Mouse (Mus musculus): Measurements from ENCODE around the gene Trim34b.
"Not testable (repeated sequence)": the region's sequence is repeated elsewhere in the genome, so short reads cannot be mapped to it uniquely, and the experiment has no call there.

Gene Trim34b

DNA sequence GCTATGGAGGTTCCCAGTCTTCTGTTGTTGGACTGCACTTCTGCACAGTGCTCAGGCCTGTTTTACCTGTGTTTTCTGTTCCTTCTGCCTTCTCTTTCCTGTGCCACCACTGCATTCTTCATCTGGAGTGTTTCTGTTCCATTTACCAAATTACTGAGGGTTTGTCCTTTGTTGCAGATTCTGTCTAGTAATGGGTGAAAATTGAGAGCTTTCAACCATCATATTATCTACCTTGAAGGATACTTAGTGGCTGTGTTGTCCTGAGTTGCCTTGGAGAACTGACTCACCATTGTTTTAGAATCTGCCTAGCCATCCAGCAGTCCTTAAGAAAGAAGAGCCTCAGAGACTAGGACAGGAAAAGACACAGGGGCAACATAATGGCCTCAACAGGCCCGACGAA is at the start of gene Trim34b:
Gene Trim34b, plus strand, starts transcription at position 301 of the 400 bp plus-strand sequence.
- DNase-seq (ENCODE audit: low read depth) = not testable (repeated sequence)

DNA sequence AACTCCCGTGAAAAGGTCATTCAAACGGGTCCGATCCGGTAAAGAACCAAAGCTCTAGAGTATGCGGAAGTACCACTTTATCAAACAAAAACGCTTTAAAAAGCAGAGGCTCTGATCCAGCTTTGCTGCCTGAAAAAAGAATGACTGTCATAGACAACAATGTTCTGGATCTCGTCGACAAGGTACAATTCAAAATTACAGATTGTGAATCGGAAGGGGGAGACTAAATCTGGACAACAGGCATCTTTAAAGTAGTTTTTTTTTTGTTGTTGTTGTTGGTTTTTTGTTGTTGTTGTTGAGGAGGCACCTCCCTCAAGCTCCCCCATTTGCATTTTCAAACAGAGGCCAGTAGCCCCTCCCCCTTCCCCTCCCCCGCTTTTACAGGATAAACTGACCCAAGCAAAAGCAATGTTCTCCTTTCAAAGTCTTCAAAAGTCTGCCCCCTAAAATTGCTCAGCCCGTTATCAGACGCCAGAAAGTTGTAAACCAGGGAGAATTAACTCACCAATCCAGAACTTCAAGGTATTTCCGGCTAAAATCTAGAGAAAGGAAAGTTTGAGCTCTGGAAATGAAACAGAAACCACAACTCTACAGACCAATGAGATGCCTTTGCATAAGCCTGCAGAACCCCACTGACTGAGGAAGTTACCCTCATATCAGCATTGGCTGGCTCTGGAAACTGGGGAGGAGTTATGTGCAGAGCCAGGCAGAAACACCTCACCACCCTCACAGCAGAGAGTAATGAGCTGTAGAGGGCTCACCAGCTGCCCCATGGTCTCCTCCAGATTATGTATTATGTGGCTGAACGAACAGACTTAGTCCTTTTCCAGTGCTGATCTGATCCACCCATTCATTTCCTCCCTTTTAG is 41.5 kb upstream of the Trim34b start, which contains the start of gene Trim5:
Gene Trim5, minus strand, starts transcription at position 519 of the 868 bp plus-strand sequence.
- not testable (repeated sequence) for DNase-seq (ENCODE audit: low read depth)

DNA sequence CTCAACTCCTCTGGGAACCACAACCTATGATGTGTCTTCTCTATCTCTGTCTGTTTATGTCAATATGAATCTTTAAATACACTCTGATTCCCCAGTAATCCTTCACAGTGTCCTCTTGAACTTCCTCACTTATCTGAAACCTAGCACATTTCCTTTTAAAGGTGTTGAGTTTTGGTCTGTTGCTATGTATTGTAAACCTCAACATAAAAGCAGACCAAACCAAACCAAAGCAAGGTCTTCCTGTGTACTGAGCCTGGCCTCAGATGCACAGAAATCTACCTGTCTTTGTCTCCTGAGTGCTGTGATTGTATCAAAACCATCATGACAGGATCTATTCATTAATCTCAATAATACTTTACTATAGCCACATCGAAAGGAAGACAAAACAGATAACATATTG is 38.6 kb upstream of the Trim34b start:
- DNase-seq (ENCODE audit: low read depth) = no peak

DNA sequence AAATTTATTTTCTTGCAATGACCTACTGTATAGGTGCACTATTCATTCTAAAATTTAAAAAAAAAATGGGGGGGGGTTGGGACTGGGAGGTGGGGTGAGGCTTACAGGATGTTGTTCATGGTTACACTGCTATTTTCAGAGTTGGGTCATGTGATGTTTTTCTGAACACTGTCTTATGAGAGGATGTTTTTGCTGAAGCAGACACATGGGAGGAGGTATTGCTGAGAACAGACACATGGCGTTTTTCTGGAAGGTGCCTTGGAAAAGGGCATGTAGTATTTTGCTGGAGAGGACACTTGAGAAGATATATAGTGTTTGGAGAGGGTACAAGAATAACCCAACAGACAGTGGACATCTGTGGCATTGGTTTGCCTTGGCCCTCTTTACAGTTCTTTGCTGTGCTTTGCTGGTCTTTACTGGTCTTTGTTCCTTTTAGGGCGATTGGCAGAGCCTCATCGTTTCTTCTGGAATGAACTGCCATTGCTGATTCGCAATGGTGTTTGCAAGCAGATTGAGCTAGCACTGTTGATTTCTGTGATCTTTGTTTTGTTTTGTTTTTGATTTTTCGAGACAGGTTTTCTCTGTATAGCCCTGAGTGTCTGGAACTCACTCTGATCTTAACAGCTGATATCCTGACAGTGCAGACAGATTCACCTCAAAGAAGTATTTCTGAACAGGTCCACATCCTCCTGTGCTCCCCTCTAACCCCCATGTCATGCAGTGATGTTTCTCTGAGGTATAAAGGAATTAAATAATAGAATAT is 37.5 kb upstream of the Trim34b start:
- DNase-seq (ENCODE audit: low read depth) = no peak

DNA sequence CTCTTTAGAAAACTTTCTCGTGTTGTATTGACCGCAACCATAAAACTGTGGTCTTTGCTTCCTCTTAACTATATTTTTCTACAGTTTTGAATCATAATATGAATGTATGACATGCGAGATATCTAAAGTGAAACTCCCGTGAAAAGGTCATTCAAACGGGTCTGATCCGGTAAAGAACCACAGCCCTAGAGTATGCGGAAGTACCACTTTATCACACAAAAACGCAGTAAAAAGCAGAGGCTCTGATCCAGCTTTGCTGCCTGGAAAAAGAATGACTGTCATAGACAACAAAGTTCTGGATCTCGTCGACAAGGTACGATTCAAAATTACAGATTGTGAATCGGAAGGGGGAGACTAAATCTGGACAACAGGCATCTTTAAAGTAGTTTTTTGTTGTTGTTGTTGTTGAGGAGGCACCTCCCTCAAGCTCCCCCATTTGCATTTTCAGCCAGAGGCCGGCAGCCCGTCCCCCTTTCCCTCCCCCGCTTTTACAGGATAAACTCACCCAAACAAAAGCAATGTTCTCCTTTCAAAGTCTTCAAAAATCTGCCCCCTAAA is 14.4 kb upstream of the Trim34b start:
- DNase-seq (ENCODE audit: low read depth) = no peak

DNA sequence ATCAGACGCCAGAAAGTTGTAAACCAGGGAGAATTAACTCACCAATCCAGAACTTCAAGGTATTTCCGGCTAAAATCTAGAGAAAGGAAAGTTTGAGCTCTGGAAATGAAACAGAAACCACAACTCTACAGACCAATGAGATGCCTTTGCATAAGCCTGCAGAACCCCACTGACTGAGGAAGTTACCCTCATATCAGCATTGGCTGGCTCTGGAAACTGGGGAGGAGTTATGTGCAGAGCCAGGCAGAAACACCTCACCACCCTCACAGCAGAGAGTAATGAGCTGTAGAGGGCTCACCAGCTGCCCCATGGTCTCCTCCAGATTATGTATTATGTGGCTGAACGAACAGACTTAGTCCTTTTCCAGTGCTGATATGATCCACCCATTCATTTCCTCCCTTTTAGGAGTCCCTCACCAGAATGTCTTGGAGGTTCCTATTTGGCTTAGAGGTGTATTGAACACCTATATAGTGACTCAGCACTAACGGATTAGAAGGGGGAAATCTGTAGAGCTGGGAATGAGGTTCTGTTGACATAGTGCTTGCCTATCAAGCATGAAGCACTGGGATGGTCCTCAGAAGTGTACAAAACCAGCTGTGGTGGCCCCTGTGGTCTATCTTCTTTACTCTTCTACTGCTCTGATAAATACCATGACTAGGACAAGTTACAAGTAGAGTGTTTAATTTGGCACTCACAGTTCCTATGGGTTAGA is 13.7 kb upstream of the Trim34b start, which contains the start of gene Trim12a:
Gene Trim12a, minus strand, starts transcription at position 98 of the 712 bp plus-strand sequence.
- DNase-seq (ENCODE audit: low read depth) = not testable (repeated sequence)

DNA sequence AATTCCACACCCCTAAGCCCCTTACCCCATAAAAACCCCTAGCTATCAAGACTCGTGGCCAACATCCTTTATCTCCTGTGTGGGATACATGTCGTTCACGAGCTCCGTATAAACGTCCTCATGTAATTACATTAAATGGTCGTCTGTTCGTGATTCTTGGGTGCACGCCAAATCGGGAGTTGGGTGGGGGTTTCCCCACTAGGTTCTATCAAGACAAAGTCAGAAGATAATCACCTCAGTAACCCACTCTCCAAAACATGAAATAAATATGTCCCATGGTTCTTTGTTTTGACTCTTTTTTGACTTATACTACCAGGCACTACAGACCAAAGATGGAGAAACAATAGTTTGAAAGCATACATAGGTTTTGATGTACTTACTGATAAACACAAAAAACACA is 7.2 kb upstream of the Trim34b start:
- DNase-seq (ENCODE audit: low read depth) = no peak

DNA sequence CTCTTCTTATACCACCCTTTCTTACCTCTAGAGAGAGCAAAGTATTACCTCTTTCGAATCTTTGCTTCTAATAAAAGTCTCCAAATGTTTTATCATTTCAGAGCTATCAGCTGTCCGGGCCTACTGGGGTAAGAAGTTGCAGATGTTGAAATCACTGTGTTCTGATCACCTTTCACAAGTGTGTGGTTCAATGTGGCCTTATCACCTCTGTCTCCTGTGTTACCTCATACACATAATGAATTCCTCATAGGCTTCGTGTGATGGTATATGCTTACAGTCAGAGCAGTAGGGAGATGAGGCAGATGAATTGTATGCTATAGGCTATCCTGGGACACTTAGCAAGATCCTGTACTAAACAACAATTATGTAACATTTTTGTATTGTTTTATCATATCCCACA is 6.3 kb downstream of the Trim34b start:
- DNase-seq (ENCODE audit: low read depth) = not testable (repeated sequence)

DNA sequence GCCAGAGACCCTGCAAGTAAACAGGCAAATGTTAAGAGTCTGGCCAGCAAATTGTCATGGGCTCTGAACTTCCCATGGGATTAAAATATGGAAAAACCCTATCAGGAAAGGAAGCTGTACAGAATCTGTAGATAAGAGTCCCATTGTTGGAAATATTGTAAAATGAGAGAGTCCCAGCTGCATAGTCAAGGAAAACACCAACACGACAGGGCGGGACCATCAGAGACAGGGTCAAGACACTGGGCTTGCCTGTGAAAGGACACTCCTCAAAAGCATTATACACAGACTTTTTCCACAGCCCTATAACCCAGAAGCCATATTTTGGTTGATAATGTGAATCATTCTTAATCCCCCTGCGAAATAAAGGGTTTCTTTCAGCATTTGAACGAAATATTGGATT is 11.5 kb downstream of the Trim34b start:
- DNase-seq (ENCODE audit: low read depth) = not testable (repeated sequence)

DNA sequence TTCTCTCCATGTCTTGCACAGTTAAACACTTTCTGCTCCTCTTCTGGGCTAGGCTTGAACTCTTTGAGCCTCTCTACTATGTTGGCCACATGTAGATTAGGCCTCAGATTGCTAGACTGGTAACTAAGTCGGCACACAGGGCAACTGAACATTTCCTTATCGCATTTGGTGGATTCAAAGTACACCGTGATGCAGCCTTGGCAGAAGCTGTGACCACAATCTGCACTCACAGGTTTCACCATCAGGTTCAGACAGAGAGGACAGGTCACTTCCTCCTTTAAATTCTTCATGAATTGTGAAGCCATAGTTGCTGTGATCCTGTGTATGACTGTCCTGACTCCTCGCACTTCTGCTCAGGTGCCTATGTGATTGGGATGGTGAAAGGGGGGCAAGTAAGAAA is 18.8 kb downstream of the Trim34b start:
- DNase-seq (ENCODE audit: low read depth) = not testable (repeated sequence)

DNA sequence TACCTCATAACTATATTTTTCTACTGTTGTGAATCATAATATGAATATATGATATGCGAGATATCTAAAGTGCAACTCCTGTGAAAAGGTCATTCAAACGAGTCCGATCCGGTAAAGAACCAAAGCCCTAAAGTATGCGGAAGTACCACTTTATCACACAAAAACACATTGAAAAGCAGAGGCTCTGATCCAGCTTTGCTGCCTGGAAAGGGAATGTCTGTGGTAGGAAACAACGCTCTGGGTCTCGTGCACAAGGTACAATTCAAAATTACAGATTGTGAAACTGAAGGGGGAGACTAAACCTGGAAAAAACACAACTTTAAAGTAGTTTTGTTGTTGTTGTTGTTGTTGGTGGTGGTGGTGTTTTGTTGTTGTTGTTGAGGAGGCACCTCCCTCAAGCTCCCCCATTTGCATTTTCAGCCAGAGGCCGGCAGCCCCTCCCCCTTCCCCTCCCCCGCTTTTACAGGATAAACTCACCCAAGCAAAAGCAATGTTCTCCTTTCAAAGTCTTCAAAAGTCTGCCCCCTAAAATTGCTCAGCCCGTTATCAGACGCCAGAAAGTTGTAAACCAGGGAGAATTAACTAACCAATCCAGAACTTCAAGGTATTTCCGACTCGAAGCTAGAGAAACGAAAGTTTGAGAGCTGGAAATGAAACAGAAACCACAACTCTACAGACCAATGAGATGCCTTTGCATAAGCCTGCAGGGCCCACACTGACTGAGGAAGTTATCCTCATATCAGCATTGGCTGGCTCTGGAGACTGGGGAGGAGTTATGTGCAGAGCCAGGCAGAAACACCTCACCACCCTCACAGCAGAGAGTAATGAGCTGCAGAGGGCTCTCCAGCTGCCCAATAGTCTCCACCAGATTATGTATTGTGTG is 23.7 kb downstream of the Trim34b start, which contains the start of gene Trim12c:
Gene Trim12c, minus strand, starts transcription at position 646 of the 883 bp plus-strand sequence.
- peak; percentile 67 for DNase-seq (ENCODE audit: low read depth)

DNA sequence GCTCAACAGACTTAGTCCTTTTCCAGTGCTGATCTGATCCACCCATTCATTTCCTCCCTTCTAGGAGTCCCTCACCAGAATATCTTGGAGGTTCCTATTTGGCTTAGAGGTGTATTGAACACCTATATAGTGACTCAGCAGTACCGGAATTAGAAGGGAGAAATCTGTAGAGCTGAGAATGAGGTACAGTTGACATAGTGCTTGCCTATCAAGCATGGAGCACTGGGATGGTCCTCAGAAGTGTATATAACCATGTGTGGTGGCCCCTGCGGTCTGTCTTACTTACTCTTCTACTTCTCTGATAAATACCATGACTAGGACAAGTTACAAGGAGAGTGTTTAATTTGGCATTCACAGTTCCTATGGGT is 24.3 kb downstream of the Trim34b start:
- no peak for DNase-seq (ENCODE audit: low read depth)

DNA sequence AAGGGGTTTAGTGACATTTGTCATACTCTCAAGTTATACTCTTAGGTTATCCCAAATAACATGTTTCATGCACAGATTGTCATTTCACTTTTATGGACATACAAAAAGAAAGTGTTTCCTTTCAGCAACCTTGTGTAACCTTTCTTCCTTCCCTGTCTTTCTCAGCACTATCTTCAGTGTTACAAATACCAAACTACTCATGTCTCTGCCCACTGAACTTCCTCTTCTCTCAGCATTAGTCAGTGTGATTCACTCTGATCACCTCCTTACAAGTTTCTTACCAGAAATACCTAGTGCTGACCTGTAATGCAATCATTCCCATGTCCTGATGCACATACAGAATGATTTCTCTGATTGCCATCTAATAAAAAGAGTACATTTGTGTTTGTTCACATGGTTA is 37.1 kb downstream of the Trim34b start:
- no peak for DNase-seq (ENCODE audit: low read depth)

DNA sequence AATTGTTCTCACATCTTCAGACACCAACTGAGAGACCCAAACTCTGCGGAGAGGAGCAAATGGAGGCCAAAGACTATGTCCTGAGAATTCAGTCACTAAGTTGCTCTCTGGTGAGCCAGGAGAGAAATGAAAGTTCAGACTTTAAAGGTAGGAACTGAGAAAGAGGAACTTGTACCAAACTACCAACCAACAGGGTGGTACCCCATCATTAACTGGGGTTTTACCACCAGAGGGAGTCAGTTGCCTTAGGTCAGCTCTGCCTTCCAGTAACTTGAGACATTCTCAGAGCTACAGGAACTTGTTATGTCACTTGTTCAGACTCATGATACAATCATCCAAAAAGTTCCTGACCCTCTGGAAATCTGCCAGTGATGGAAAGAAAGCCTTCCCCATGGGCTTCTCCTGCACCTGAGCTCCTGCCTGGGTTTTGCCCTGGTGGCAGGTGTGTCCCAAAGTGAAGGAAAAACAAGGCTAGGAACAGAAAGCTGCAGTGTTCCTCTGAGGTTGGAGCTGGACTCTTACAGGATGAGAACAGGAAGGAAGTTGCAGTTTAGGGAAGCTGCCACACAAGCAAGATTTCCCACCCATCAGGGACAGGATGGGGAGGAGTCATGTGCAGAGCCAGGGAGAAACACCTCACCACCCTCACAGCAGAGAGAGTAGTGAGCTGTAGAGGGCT is 40.6 kb downstream of the Trim34b start, which contains the start of gene Trim30b:
Gene Trim30b, minus strand, starts transcription at position 149 of the 679 bp plus-strand sequence.
- DNase-seq (ENCODE audit: low read depth) = no peak
